Mouse (Mus musculus): ENCODE results near the gene Arhgef18. TPM values are rescaled to one million over a fixed set of nuclear protein-coding genes. Genes with fewer than 3 reads are reported as not detected.

Arhgef18 gene
- total RNA-seq, 2 experiments from 2014 or later = 44.0 to 48.9 TPM

- no peak for DNase-seq (ENCODE audit: low spot score in 2 of 2)
Measured at GRCm38 (mm10) chr8:3449226-3449625, 56.4 kb downstream of the Arhgef18 start.

GRCm38 (mm10) chr8:3450670-3451069 lies 57.9 kb downstream of the Arhgef18 start:
- DNase-seq (ENCODE audit: low spot score in 2 of 2) = peak; percentile 33 to 51

GRCm38 (mm10) chr8:3451992-3452391 lies 59.2 kb downstream of the Arhgef18 start:
- no peak for DNase-seq (ENCODE audit: low spot score in 2 of 2)

- no peak for DNase-seq (ENCODE audit: low spot score in 2 of 2)
Measured at GRCm38 (mm10) chr8:3463248-3463647, 70.4 kb downstream of the Arhgef18 start.

- no peak for DNase-seq (ENCODE audit: low spot score in 2 of 2)
Measured at GRCm38 (mm10) chr8:3464309-3464708, 71.5 kb downstream of the Arhgef18 start.

- DNase-seq (ENCODE audit: low spot score in 2 of 2) = peak; percentile 76 to 85
Measured at GRCm38 (mm10) chr8:3467006-3467885, 74.4 kb downstream of the Arhgef18 start, which contains the start of gene Pex11g. Pex11g (minus strand) TSS chr8:3467680.

- no peak for DNase-seq (ENCODE audit: low spot score in 2 of 2)
Measured at GRCm38 (mm10) chr8:3467886-3468545, 75.2 kb downstream of the Arhgef18 start.

GRCm38 (mm10) chr8:3468838-3469237 lies 76.0 kb downstream of the Arhgef18 start:
- DNase-seq (ENCODE audit: low spot score in 2 of 2) = no peak

GRCm38 (mm10) chr8:3470562-3470961 lies 77.8 kb downstream of the Arhgef18 start, which contains the start of gene Tex45:
Tex45 (plus strand) TSS chr8:3470862.
- DNase-seq (ENCODE audit: low spot score in 2 of 2) = no peak

GRCm38 (mm10) chr8:3475715-3476429 lies 83.1 kb downstream of the Arhgef18 start:
- no peak for DNase-seq (ENCODE audit: low spot score in 2 of 2)

GRCm38 (mm10) chr8:3480221-3480785 lies 87.5 kb downstream of the Arhgef18 start:
- DNase-seq (ENCODE audit: low spot score in 2 of 2) = no peak

- DNase-seq (ENCODE audit: low spot score in 2 of 2) = no peak
Measured at GRCm38 (mm10) chr8:3481605-3482004, 88.8 kb downstream of the Arhgef18 start.

- DNase-seq (ENCODE audit: low spot score in 2 of 2) = no peak
Measured at GRCm38 (mm10) chr8:3482240-3482740, 89.5 kb downstream of the Arhgef18 start.

GRCm38 (mm10) chr8:3483546-3483945 lies 90.7 kb downstream of the Arhgef18 start:
- DNase-seq (ENCODE audit: low spot score in 2 of 2) = no peak

- no peak for DNase-seq (ENCODE audit: low spot score in 2 of 2)
Measured at GRCm38 (mm10) chr8:3485192-3485591, 92.4 kb downstream of the Arhgef18 start.

- peak; percentile 58 to 70 for DNase-seq (ENCODE audit: low spot score in 2 of 2)
Measured at GRCm38 (mm10) chr8:3492901-3493844, 100.4 kb downstream of the Arhgef18 start, which contains the start of gene Zfp358. Zfp358 (plus strand) TSS chr8:3493138.

GRCm38 (mm10) chr8:3493845-3494208 lies 101.0 kb downstream of the Arhgef18 start:
- no peak for DNase-seq (ENCODE audit: low spot score in 2 of 2)

GRCm38 (mm10) chr8:3495578-3496427 lies 103.0 kb downstream of the Arhgef18 start:
- DNase-seq (ENCODE audit: low spot score in 2 of 2) = no peak

- no peak for DNase-seq (ENCODE audit: low spot score in 2 of 2)
Measured at GRCm38 (mm10) chr8:3496428-3496748, 103.6 kb downstream of the Arhgef18 start.

Data from left cerebral cortex, adult 18-20 months (tissue).